Mouse (Mus musculus): ENCODE data around the gene Vmn2r5. TPM values are rescaled to one million over a fixed set of nuclear protein-coding genes. Genes with fewer than 3 reads are reported as not detected.
"Not testable (repeated sequence)": the region's sequence is repeated elsewhere in the genome, so short reads cannot be mapped to it uniquely, and the experiment has no call there.

The Vmn2r5 gene
- not detected in 2 replicates for polyA plus RNA-seq (2015; fragmentation: Nextera tagmentation; extraction: Ambion mirVana)

GRCm38 (mm10) chr3:64509742-64510141 lies at the start of gene Vmn2r5:
Vmn2r5 (minus strand) TSS chr3:64509842.
- H3K4me1 ChIP-seq (replicated peaks; ENCODE audit: insufficient read depth, low read length); H3K27me3 ChIP-seq (ENCODE audit: insufficient read depth, low read length); ATAC-seq (replicated peaks; ENCODE audit: low FRiP score, low read depth); DNase-seq (ENCODE audit: low spot score); H3K9ac ChIP-seq (ENCODE audit: low read depth, low read length); H3K36me3 ChIP-seq (ENCODE audit: insufficient read depth, low read length); H3K4me2 ChIP-seq (ENCODE audit: low read length); H3K9me3 ChIP-seq (replicated peaks; ENCODE audit: low read length); H3K4me3 ChIP-seq (replicated peaks; ENCODE audit: low read depth, low read length); H3K27ac ChIP-seq: not testable (repeated sequence)
- WGBS: no CpG with 5 or more reads among the region's 2 CpGs

- H3K27me3 ChIP-seq (ENCODE audit: insufficient read depth, low read length); H3K9me3 ChIP-seq (replicated peaks; ENCODE audit: low read length); H3K4me2 ChIP-seq (ENCODE audit: low read length); H3K4me1 ChIP-seq (replicated peaks; ENCODE audit: insufficient read depth, low read length); DNase-seq (ENCODE audit: low spot score); ATAC-seq (replicated peaks; ENCODE audit: low FRiP score, low read depth); H3K36me3 ChIP-seq (ENCODE audit: insufficient read depth, low read length); H3K9ac ChIP-seq (ENCODE audit: low read depth, low read length); H3K27ac ChIP-seq; H3K4me3 ChIP-seq (replicated peaks; ENCODE audit: low read depth, low read length): not testable (repeated sequence)
- WGBS: 74% methylated on average over 1 of the region's 1 CpGs
These were observed 13.9 kb upstream of the Vmn2r5 start for GRCm38 (mm10) chr3:64523585-64523984.

Other genes with a start within 250 kb of the Vmn2r5 start
- not detected in 2 replicates for gene Vmn2r3, start 220.1 kb downstream of the Vmn2r5 start, polyA plus RNA-seq (2015; fragmentation: Nextera tagmentation; extraction: Ambion mirVana)
- gene Vmn2r4, start 94.5 kb downstream of the Vmn2r5 start, polyA plus RNA-seq (2015; fragmentation: Nextera tagmentation; extraction: Ambion mirVana): not detected in 2 replicates
- gene Vmn2r6, start 56.0 kb upstream of the Vmn2r5 start, polyA plus RNA-seq (2015; fragmentation: Nextera tagmentation; extraction: Ambion mirVana): not detected in 2 replicates

All from kidney, postnatal 0 days (tissue).